Mouse (Mus musculus): Measurements from ENCODE around the gene Tas2r135.

DNA sequence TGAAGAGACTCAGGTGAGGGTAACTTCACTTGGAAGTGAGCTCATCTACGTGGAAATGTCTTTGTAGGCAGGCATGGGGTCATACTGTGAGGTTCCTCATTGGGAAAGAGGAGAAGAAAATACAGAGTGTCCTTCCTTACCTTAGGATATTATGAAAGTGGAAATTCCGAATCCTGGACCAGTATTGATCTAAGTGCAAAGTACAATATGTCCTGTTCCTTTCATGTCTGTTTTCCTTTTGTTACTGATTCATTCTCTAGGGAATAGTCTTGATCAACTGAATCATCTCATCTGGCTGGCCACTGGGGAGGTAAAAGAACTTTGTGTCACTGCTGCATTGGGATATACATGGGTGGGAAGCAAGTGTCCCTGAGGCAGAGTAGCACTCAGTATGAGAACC is 30.3 kb downstream of the Tas2r135 start:
- no peak for TF ChIP-seq CTCF (IDR thresholded peaks at IDR 0.05; ENCODE audit: low read depth)
- peak; percentile 83 for TF ChIP-seq EP300 (IDR thresholded peaks at IDR 0.05; ENCODE audit: low read depth)

Data from liver, postnatal 0 days (tissue).